Mouse (Mus musculus): ENCODE measurements around the gene Fam50a. TPM values are rescaled to one million over a fixed set of nuclear protein-coding genes. Genes with fewer than 3 reads are reported as not detected.
"Not testable (repeated sequence)": the region's sequence is repeated elsewhere in the genome, so short reads cannot be mapped to it uniquely, and the experiment has no call there.

The Fam50a gene
- total RNA-seq, 4 experiments from 2014 or later, result 28.7 to 39.4 (median 30.9) TPM

GRCm38 (mm10) chrX:74329215-74329671 lies 16.4 kb downstream of the Fam50a start:
- no peak for DNase-seq (ENCODE audit: low spot score in 2 of 2)

- DNase-seq (ENCODE audit: low spot score in 2 of 2), result no peak
Observed at GRCm38 (mm10) chrX:74330166-74330930, 17.5 kb downstream of the Fam50a start.

- DNase-seq (ENCODE audit: low spot score in 2 of 2), result no peak
Observed at GRCm38 (mm10) chrX:74352645-74353466, 40.0 kb downstream of the Fam50a start.

- peak; percentile 67 to 68 for DNase-seq (ENCODE audit: low spot score in 2 of 2)
Observed at GRCm38 (mm10) chrX:74353467-74353770, 40.6 kb downstream of the Fam50a start, which contains the start of gene Lage3. Gene Lage3 (minus strand): TSS chrX:74353618.

GRCm38 (mm10) chrX:74357069-74357468 lies 44.2 kb downstream of the Fam50a start:
- not testable (repeated sequence) for DNase-seq (ENCODE audit: low spot score in 2 of 2)

GRCm38 (mm10) chrX:74359171-74359570 lies 46.3 kb downstream of the Fam50a start:
- DNase-seq (ENCODE audit: low spot score in 2 of 2), result no peak

GRCm38 (mm10) chrX:74367512-74367911 lies 54.7 kb downstream of the Fam50a start:
- no peak for DNase-seq (ENCODE audit: low spot score in 2 of 2)

GRCm38 (mm10) chrX:74368209-74368909 lies 55.5 kb downstream of the Fam50a start:
- peak in 1 of 2 experiments; percentile 39 for DNase-seq (ENCODE audit: low spot score in 2 of 2)

Small RNA genes within 50 kb of the gene (microRNA-seq; reads per million reads assigned to microRNA genes)
- gene Mir7091, result 0 reads per million in 2 experiments
- 0 reads per million in 2 experiments for gene Mir7092

Other genes with a start within 250 kb of the Fam50a start
- under 1 TPM in 2 of 4 experiments, not detected in 2; 0.45 to 0.83 TPM for gene Opn1mw, start 185.6 kb upstream of the Fam50a start, total RNA-seq (2022)
- 10 to 100 TPM; 85.8 to 96.1 (median 91.7) TPM for gene Mecp2, start 177.7 kb upstream of the Fam50a start, total RNA-seq (2022)
- not detected for gene Tex28, start 145.2 kb upstream of the Fam50a start, total RNA-seq (2022)
- under 1 TPM in 2 of 4 experiments, not detected in 2; 0.20 to 0.24 TPM for gene Tktl1, start 135.8 kb upstream of the Fam50a start, total RNA-seq (2022)
- 100 to 1,000 TPM in 1 of 4 experiments, 10 to 100 TPM in 3; 70.1 to 101 (median 86.8) TPM for gene Flna, start 63.2 kb upstream of the Fam50a start, total RNA-seq (2022)
- 10 to 100 TPM; 33.0 to 42.3 (median 35.6) TPM for gene Emd, start 58.3 kb upstream of the Fam50a start, total RNA-seq (2022)
- 100 to 1,000 TPM; 106 to 243 (median 166) TPM for gene Rpl10, start 42.2 kb upstream of the Fam50a start, total RNA-seq (2022)
- gene Taz, start 31.1 kb upstream of the Fam50a start, total RNA-seq (2022), result 10 to 100 TPM; 64.2 to 86.3 (median 75.9) TPM
- gene Dnase1l1, start 30.7 kb upstream of the Fam50a start, total RNA-seq (2022), result 1 to 10 TPM; 2.9 to 7.3 (median 5.2) TPM
- gene Atp6ap1, start 15.9 kb upstream of the Fam50a start, total RNA-seq (2022), result 100 to 1,000 TPM; 325 to 354 (median 338) TPM
- 100 to 1,000 TPM; 637 to 728 (median 671) TPM for gene Gdi1, start 8.0 kb upstream of the Fam50a start, total RNA-seq (2022)
- gene Plxna3, start 16.0 kb downstream of the Fam50a start, total RNA-seq (2022), result 10 to 100 TPM; 30.0 to 38.9 (median 33.1) TPM
- 10 to 100 TPM; 23.8 to 28.8 (median 26.8) TPM for gene Lage3, start 40.6 kb downstream of the Fam50a start, total RNA-seq (2022)
- gene Ubl4a, start 60.2 kb downstream of the Fam50a start, total RNA-seq (2022), result 10 to 100 TPM; 53.8 to 75.5 (median 62.2) TPM
- gene Slc10a3, start 60.3 kb downstream of the Fam50a start, total RNA-seq (2022), result 1 to 10 TPM; 2.6 to 3.4 (median 2.9) TPM
- 10 to 100 TPM; 18.1 to 27.3 (median 21.7) TPM for gene Fam3a, start 80.2 kb downstream of the Fam50a start, total RNA-seq (2022)
- 10 to 100 TPM; 46.2 to 56.7 (median 50.2) TPM for gene Ikbkg, start 80.3 kb downstream of the Fam50a start, total RNA-seq (2022)
- 10 to 100 TPM; 28.2 to 36.7 (median 30.9) TPM for gene G6pdx, start 116.2 kb downstream of the Fam50a start, total RNA-seq (2022)
- gene Gm6880, start 168.4 kb downstream of the Fam50a start, total RNA-seq (2022), result not detected

All from layer of hippocampus, adult 8-10 months (tissue).